Mouse (Mus musculus): ENCODE measurements around the gene Swt1. TPM values are rescaled to one million over a fixed set of nuclear protein-coding genes. Genes with fewer than 3 reads are reported as not detected.

Swt1 gene
- polyA plus RNA-seq, 1 experiment from 2014 or later = 20.2 TPM

- Histone ChIP-seq H3K4me1 (replicated peaks; ENCODE audit: control insufficient read depth, insufficient read depth, low read length) (no peaks in the 10 kb centered on the region), H3K9ac (no peak overlapping the region), H3K27me3 (ENCODE audit: control insufficient read depth, insufficient read depth, low read length) (no peaks in the 10 kb centered on the region), H3K36me3 (replicated peaks; ENCODE audit: control insufficient read depth, insufficient read depth) (peaks cover 95% of the 10 kb centered on the region), H3K9me3 (ENCODE audit: control insufficient read depth, low read length) (no peaks in the 10 kb centered on the region), H3K4me2 (replicated peaks) (no peak overlapping the region), H3K27ac (no peak overlapping the region), H3K4me3 (replicated peaks; ENCODE audit: low read length) (no peak overlapping the region)
- WGBS = 91% methylated on average over 10 of the region's 10 CpGs
- DNase-seq (ENCODE audit: low spot score) (no peak), ATAC-seq (ENCODE audit: low FRiP score) (no peak)
These were observed 21.6 kb upstream of the Swt1 start for GRCm38 (mm10) chr1:151449866-151450265.

GRCm38 (mm10) chr1:151435431-151435830, 7.2 kb upstream of the Swt1 start:
- 94% methylated on average over 6 of the region's 6 CpGs for WGBS
- Histone ChIP-seq H3K27ac (no peak overlapping the region), H3K4me2 (replicated peaks) (no peak overlapping the region), H3K4me1 (replicated peaks; ENCODE audit: control insufficient read depth, insufficient read depth, low read length) (no peaks in the 10 kb centered on the region), H3K9me3 (ENCODE audit: control insufficient read depth, low read length) (no peaks in the 10 kb centered on the region), H3K4me3 (replicated peaks; ENCODE audit: low read length) (no peak overlapping the region), H3K27me3 (ENCODE audit: control insufficient read depth, insufficient read depth, low read length) (no peaks in the 10 kb centered on the region), H3K36me3 (replicated peaks; ENCODE audit: control insufficient read depth, insufficient read depth) (peaks cover 62% of the 10 kb centered on the region), H3K9ac (no peak overlapping the region)
- ATAC-seq (ENCODE audit: low FRiP score) (no peak), DNase-seq (ENCODE audit: low spot score) (no peak)

- Histone ChIP-seq H3K27ac (peak overlapping the region; percentile 96), H3K36me3 (replicated peaks; ENCODE audit: control insufficient read depth, insufficient read depth) (peaks cover 6% of the 10 kb centered on the region), H3K4me3 (replicated peaks; ENCODE audit: low read length) (peak overlapping the region; percentile 84), H3K9me3 (ENCODE audit: control insufficient read depth, low read length) (no peaks in the 10 kb centered on the region), H3K27me3 (ENCODE audit: control insufficient read depth, insufficient read depth, low read length) (no peaks in the 10 kb centered on the region), H3K4me2 (replicated peaks) (peak overlapping the region; percentile 55), H3K4me1 (replicated peaks; ENCODE audit: control insufficient read depth, insufficient read depth, low read length) (peaks cover 18% of the 10 kb centered on the region), H3K9ac (peak overlapping the region; percentile 81)
- 40% methylated on average over 9 of the region's 9 CpGs for WGBS
- no peak for DNase-seq (ENCODE audit: low spot score)
- no peak for ATAC-seq (ENCODE audit: low FRiP score)
These were observed 1.1 kb upstream of the Swt1 start for GRCm38 (mm10) chr1:151429316-151429715.

- Histone ChIP-seq H3K4me1 (replicated peaks; ENCODE audit: control insufficient read depth, insufficient read depth, low read length) (peaks cover 18% of the 10 kb centered on the region), H3K4me2 (replicated peaks) (peak overlapping the region; percentile 55), H3K9me3 (ENCODE audit: control insufficient read depth, low read length) (no peaks in the 10 kb centered on the region), H3K36me3 (replicated peaks; ENCODE audit: control insufficient read depth, insufficient read depth) (peaks cover under 1% of the 10 kb centered on the region; the same call in 1 of the 2 replicates), H3K4me3 (replicated peaks; ENCODE audit: low read length) (peak overlapping the region; percentile 84), H3K27me3 (ENCODE audit: control insufficient read depth, insufficient read depth, low read length) (no peaks in the 10 kb centered on the region), H3K9ac (peak overlapping the region; percentile 76), H3K27ac (peak overlapping the region; percentile 96)
- ATAC-seq (ENCODE audit: low FRiP score) (peak; percentile 69; the same call in 1 of the 2 replicates), DNase-seq (ENCODE audit: low spot score) (peak; percentile 33)
- 2% methylated on average over 25 of the region's 26 CpGs for WGBS
These were observed 380 bp downstream of the Swt1 start for GRCm38 (mm10) chr1:151427888-151428262.

- WGBS = 39% methylated on average over 7 of the region's 7 CpGs
- no peak overlapping the region for H3K27ac ChIP-seq
- H3K4me2 ChIP-seq (replicated peaks) = peak overlapping the region; percentile 55
- peak overlapping the region; percentile 84 for H3K4me3 ChIP-seq (replicated peaks; ENCODE audit: low read length)
- H3K9ac ChIP-seq = peak overlapping the region; percentile 76
- peaks cover 8% of the 10 kb centered on the region for H3K36me3 ChIP-seq (replicated peaks; ENCODE audit: control insufficient read depth, insufficient read depth)
- H3K9me3 ChIP-seq (ENCODE audit: control insufficient read depth, low read length) = no peaks in the 10 kb centered on the region
- DNase-seq (ENCODE audit: low spot score) (no peak), ATAC-seq (ENCODE audit: low FRiP score) (no peak)
- peaks cover 18% of the 10 kb centered on the region for H3K4me1 ChIP-seq (replicated peaks; ENCODE audit: control insufficient read depth, insufficient read depth, low read length)
- no peaks in the 10 kb centered on the region for H3K27me3 ChIP-seq (ENCODE audit: control insufficient read depth, insufficient read depth, low read length)
These were observed 1.2 kb downstream of the Swt1 start for GRCm38 (mm10) chr1:151426947-151427600.

- Histone ChIP-seq H3K4me2 (replicated peaks) (no peak overlapping the region), H3K9me3 (ENCODE audit: control insufficient read depth, low read length) (no peaks in the 10 kb centered on the region), H3K4me1 (replicated peaks; ENCODE audit: control insufficient read depth, insufficient read depth, low read length) (peaks cover 4% of the 10 kb centered on the region), H3K36me3 (replicated peaks; ENCODE audit: control insufficient read depth, insufficient read depth) (peaks cover 32% of the 10 kb centered on the region), H3K27me3 (ENCODE audit: control insufficient read depth, insufficient read depth, low read length) (no peaks in the 10 kb centered on the region), H3K9ac (no peak overlapping the region), H3K27ac (no peak overlapping the region), H3K4me3 (replicated peaks; ENCODE audit: low read length) (no peak overlapping the region)
- 85% methylated on average over 3 of the region's 3 CpGs for WGBS
- ATAC-seq (ENCODE audit: low FRiP score) (no peak), DNase-seq (ENCODE audit: low spot score) (no peak)
These were observed 6.1 kb downstream of the Swt1 start for GRCm38 (mm10) chr1:151422178-151422577.

GRCm38 (mm10) chr1:151409827-151410226, 18.4 kb downstream of the Swt1 start:
- DNase-seq (ENCODE audit: low spot score) (no peak), ATAC-seq (ENCODE audit: low FRiP score) (no peak)
- H3K36me3 ChIP-seq (replicated peaks; ENCODE audit: control insufficient read depth, insufficient read depth) = peaks cover 26% of the 10 kb centered on the region
- no peaks in the 10 kb centered on the region for H3K27me3 ChIP-seq (ENCODE audit: control insufficient read depth, insufficient read depth, low read length)
- no peaks in the 10 kb centered on the region for H3K4me1 ChIP-seq (replicated peaks; ENCODE audit: control insufficient read depth, insufficient read depth, low read length)
- no peak overlapping the region for H3K27ac ChIP-seq
- no peak overlapping the region for H3K4me2 ChIP-seq (replicated peaks)
- 96% methylated on average over 3 of the region's 3 CpGs for WGBS
- H3K9me3 ChIP-seq (ENCODE audit: control insufficient read depth, low read length) = no peaks in the 10 kb centered on the region
- H3K9ac ChIP-seq = no peak overlapping the region
- H3K4me3 ChIP-seq (replicated peaks; ENCODE audit: low read length) = no peak overlapping the region

- WGBS = 93% methylated on average over 1 of the region's 1 CpGs
- Histone ChIP-seq H3K4me1 (replicated peaks; ENCODE audit: control insufficient read depth, insufficient read depth, low read length) (no peaks in the 10 kb centered on the region), H3K4me3 (replicated peaks; ENCODE audit: low read length) (no peak overlapping the region), H3K27ac (no peak overlapping the region), H3K36me3 (replicated peaks; ENCODE audit: control insufficient read depth, insufficient read depth) (peaks cover 14% of the 10 kb centered on the region; the same call in 1 of the 2 replicates), H3K9ac (no peak overlapping the region), H3K27me3 (ENCODE audit: control insufficient read depth, insufficient read depth, low read length) (no peaks in the 10 kb centered on the region), H3K9me3 (ENCODE audit: control insufficient read depth, low read length) (no peaks in the 10 kb centered on the region), H3K4me2 (replicated peaks) (no peak overlapping the region)
- DNase-seq (ENCODE audit: low spot score) (no peak), ATAC-seq (ENCODE audit: low FRiP score) (no peak)
These were observed 38.2 kb downstream of the Swt1 start for GRCm38 (mm10) chr1:151390029-151390428.

- DNase-seq (ENCODE audit: low spot score) = no peak
- Histone ChIP-seq H3K9me3 (ENCODE audit: control insufficient read depth, low read length) (no peaks in the 10 kb centered on the region), H3K4me1 (replicated peaks; ENCODE audit: control insufficient read depth, insufficient read depth, low read length) (no peaks in the 10 kb centered on the region), H3K4me2 (replicated peaks) (no peak overlapping the region), H3K27me3 (ENCODE audit: control insufficient read depth, insufficient read depth, low read length) (no peaks in the 10 kb centered on the region), H3K4me3 (replicated peaks; ENCODE audit: low read length) (no peak overlapping the region), H3K36me3 (replicated peaks; ENCODE audit: control insufficient read depth, insufficient read depth) (peaks cover 9% of the 10 kb centered on the region), H3K27ac (no peak overlapping the region), H3K9ac (no peak overlapping the region)
- no peak for ATAC-seq (ENCODE audit: low FRiP score)
- 88% methylated on average over 3 of the region's 3 CpGs for WGBS
These were observed 50.9 kb downstream of the Swt1 start for GRCm38 (mm10) chr1:151377353-151377752.

GRCm38 (mm10) chr1:151372823-151373222, 55.4 kb downstream of the Swt1 start:
- no peaks in the 10 kb centered on the region for H3K27me3 ChIP-seq (ENCODE audit: control insufficient read depth, insufficient read depth, low read length)

More at GRCm38 (mm10) chr1:151372823-151373222, 55.4 kb downstream of the Swt1 start:
- no peaks in the 10 kb centered on the region for H3K9me3 ChIP-seq (ENCODE audit: control insufficient read depth, low read length)
- DNase-seq (ENCODE audit: low spot score) = no peak
- 96% methylated on average over 1 of the region's 1 CpGs for WGBS
- peaks cover 33% of the 10 kb centered on the region for H3K36me3 ChIP-seq (replicated peaks; ENCODE audit: control insufficient read depth, insufficient read depth)
- no peaks in the 10 kb centered on the region for H3K4me1 ChIP-seq (replicated peaks; ENCODE audit: control insufficient read depth, insufficient read depth, low read length)
- H3K4me3 ChIP-seq (replicated peaks; ENCODE audit: low read length) = no peak overlapping the region
- H3K9ac ChIP-seq = no peak overlapping the region
- no peak overlapping the region for H3K4me2 ChIP-seq (replicated peaks)
- H3K27ac ChIP-seq = no peak overlapping the region
- no peak for ATAC-seq (ENCODE audit: low FRiP score)

All from hindbrain, embryonic 14.5 days (tissue).